ENCODE assay signal across 9 mouse cellular contexts in the genomic region with DNA sequence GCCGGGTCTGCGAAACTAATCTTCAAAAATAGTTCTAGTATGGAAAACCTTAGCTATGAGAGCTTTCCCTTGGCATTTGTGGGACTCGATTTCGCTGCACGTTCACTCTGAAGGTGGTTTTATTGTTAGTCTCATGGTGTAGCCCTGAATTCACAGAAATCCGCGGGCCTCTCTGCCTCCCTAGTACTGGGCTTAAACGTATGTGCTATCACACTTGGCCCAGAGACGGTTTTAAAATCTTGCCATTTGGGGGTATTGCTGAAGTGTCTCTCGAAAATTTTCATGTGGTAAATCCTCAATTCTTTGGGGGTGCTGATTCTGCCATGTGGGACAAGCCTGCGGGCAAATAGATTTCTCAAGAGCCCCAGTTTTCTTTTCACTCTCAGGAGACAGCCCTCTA. TPM values are rescaled to one million over a fixed set of nuclear protein-coding genes. Genes with fewer than 3 reads are reported as not detected.
DNase-seq lines count a peak whose midpoint lies in the region; ATAC-seq lines count a peak whose summit lies in the region.
"Had no signal": no experiment of that assay in that cellular context is flagged by ENCODE, and none has a peak within 500 bp of the region (broad histone marks: within the 10 kb centered on the region; RNA-seq: fewer than 3 reads in every experiment).

No protein-coding gene starts in this region.

- 0 out of 2 replicates have a peak, but pooled peaks cover 7% of the 10 kb centered on the region for H3K4me1 ChIP-seq in intestine, embryonic 15.5 days (replicated peaks)

- peak overlapping the region; percentile 69 for H3K4me3 ChIP-seq in intestine, embryonic 15.5 days (replicated peaks)

- no peaks in the 10 kb centered on the region for H3K36me3 ChIP-seq in intestine, embryonic 15.5 days

- no peaks in the 10 kb centered on the region for H3K9me3 ChIP-seq in intestine, embryonic 15.5 days

- peak; percentile 41; the same call in 1 of the 2 replicates for ATAC-seq in intestine, embryonic 15.5 days
- no peak for ATAC-seq in activated CD4-positive, CD25-positive, alpha-beta regulatory T cell, adult 4 months

- 0 out of 2 replicates have a peak overlapping the region, but pooled peaks have one; percentile 54 for H3K27ac ChIP-seq in intestine, embryonic 15.5 days

- 7% methylated on average over 11 of the region's 11 CpGs for WGBS in intestine, embryonic 15.5 days

- H3K9ac ChIP-seq in intestine, embryonic 15.5 days, result peak overlapping the region; percentile 57

- no peaks in the 10 kb centered on the region for H3K27me3 ChIP-seq in intestine, embryonic 15.5 days (replicated peaks)

- peak overlapping the region; percentile 77 for H3K4me2 ChIP-seq in intestine, embryonic 15.5 days (replicated peaks)

- DNase-seq in adrenal gland, postnatal 14 days, result peak; percentile 13
- DNase-seq in adrenal gland, postnatal 4 days (ENCODE audit: low spot score in 2 of 2), result no peak
- DNase-seq in retina, adult 2 months (ENCODE audit: low read depth, low spot score), result peak; percentile 16
- no peak for DNase-seq in retina, embryonic 14.5 days (ENCODE audit: low spot score)
- DNase-seq in neural tube, embryonic 10.5 days (ENCODE audit: extremely low spot score, low spot score), result peak; percentile 36
- DNase-seq in spleen, postnatal 4 days (ENCODE audit: low spot score in 2 of 2), result no peak

RNA-seq across cellular contexts. Expression of gene Nphp1, which starts 0.4 kb away (rescaled TPM):
- 18.7 and 20.9 TPM in 2 replicates for total RNA-seq in adrenal gland, postnatal 14 days (2021)
- 10 to 100 TPM; 37.6 to 42.6 TPM for total RNA-seq in adrenal gland, postnatal 4 days (2021)
- 17.1 and 19.0 TPM in 2 replicates for polyA plus RNA-seq in intestine, embryonic 15.5 days (2015; fragmentation: Nextera tagmentation; extraction: Ambion mirVana)
- polyA plus RNA-seq in activated CD4-positive, CD25-positive, alpha-beta regulatory T cell, adult 4 months (2017; shearing (Covaris generic)), result under 1 TPM in 1 of 2 experiments, not detected in 1; 0.24 TPM

RNA-seq across cellular contexts. Expression of gene Mtln, which starts 3.1 kb away (rescaled TPM):
- 68.9 and 70.2 TPM in 2 replicates for total RNA-seq in adrenal gland, postnatal 14 days (2021)
- total RNA-seq in adrenal gland, postnatal 4 days (2021), result 10 to 100 TPM; 65.4 to 66.7 TPM
- polyA plus RNA-seq in intestine, embryonic 15.5 days (2015; fragmentation: Nextera tagmentation; extraction: Ambion mirVana), result 40.2 and 43.8 TPM in 2 replicates
- 10 to 100 TPM; 28.6 to 33.2 TPM for polyA plus RNA-seq in activated CD4-positive, CD25-positive, alpha-beta regulatory T cell, adult 4 months (2017; shearing (Covaris generic))

RNA-seq across cellular contexts. Expression of gene Bub1, which starts 42.5 kb away (rescaled TPM):
- 6.0 and 7.3 TPM in 2 replicates for total RNA-seq in adrenal gland, postnatal 14 days (2021)
- 10 to 100 TPM; 13.1 to 14.8 TPM for total RNA-seq in adrenal gland, postnatal 4 days (2021)
- polyA plus RNA-seq in intestine, embryonic 15.5 days (2015; fragmentation: Nextera tagmentation; extraction: Ambion mirVana), result 36.5 and 43.4 TPM in 2 replicates
- polyA plus RNA-seq in activated CD4-positive, CD25-positive, alpha-beta regulatory T cell, adult 4 months (2017; shearing (Covaris generic)), result 1 to 10 TPM; 5.2 to 7.5 TPM

RNA-seq across cellular contexts. Expression of gene Acoxl, which starts 49.5 kb away (rescaled TPM):
- total RNA-seq in adrenal gland, postnatal 14 days (2021), result 0.23 and 0.48 TPM in 2 replicates
- total RNA-seq in adrenal gland, postnatal 4 days (2021), result under 1 TPM; 0.20 to 0.42 TPM
- 0.09 and 0.20 TPM in 2 replicates for polyA plus RNA-seq in intestine, embryonic 15.5 days (2015; fragmentation: Nextera tagmentation; extraction: Ambion mirVana)
- polyA plus RNA-seq in activated CD4-positive, CD25-positive, alpha-beta regulatory T cell, adult 4 months (2017; shearing (Covaris generic)), result under 1 TPM in 1 of 2 experiments, not detected in 1; 0.41 TPM
- total RNA-seq: hematopoietic stem cell, adult 5-6 weeks had no signal

RNA-seq across cellular contexts. Expression of gene Mall, which starts 59.4 kb away (rescaled TPM):
- total RNA-seq in adrenal gland, postnatal 14 days (2021), result 2.2 and 2.5 TPM in 2 replicates
- 1 to 10 TPM; 3.1 to 3.5 TPM for total RNA-seq in adrenal gland, postnatal 4 days (2021)
- 21.4 and 25.4 TPM in 2 replicates for polyA plus RNA-seq in intestine, embryonic 15.5 days (2015; fragmentation: Nextera tagmentation; extraction: Ambion mirVana)
- polyA plus RNA-seq in activated CD4-positive, CD25-positive, alpha-beta regulatory T cell, adult 4 months (2017; shearing (Covaris generic)), result not detected
- total RNA-seq: hematopoietic stem cell, adult 5-6 weeks had no signal

Comparison
In these comparisons a context has a peak if more than half of its experiments do, and no peak if none do; other contexts are left out.
1. DNase-seq: peak in adrenal gland, postnatal 14 days (single experiment), retina, adult 2 months (single experiment) and neural tube, embryonic 10.5 days (single experiment); none in adrenal gland, postnatal 4 days (0 of 2), retina, embryonic 14.5 days (single experiment) and spleen, postnatal 4 days (0 of 2).